Mouse (Mus musculus) bone marrow macrophage, adult 2 months (primary cell): ENCODE measurements around the gene Rinl.

Source experiments
- CTCF ChIP-seq: IDR thresholded peaks from 2 replicates; pipeline ENCODE4 v1.5.1; 2012; ENCODE audit warnings: low read depth, mild to moderate bottlenecking, low read length, moderate library complexity
- POLR2A ChIP-seq: IDR thresholded peaks from 2 replicates; pipeline ENCODE4 v1.6.1; 2012; ENCODE audit warnings: mild to moderate bottlenecking, low read depth, low read length, borderline replicate concordance

- no peak for TF ChIP-seq CTCF
- no peak for TF ChIP-seq POLR2A
These were observed 47.8 kb upstream of the Rinl start for GRCm38 (mm10) chr7:28740949-28741348.
